Mouse (Mus musculus) midbrain, embryonic 16.5 days (tissue): ENCODE data around the gene Lamc3. TPM values are rescaled to one million over a fixed set of nuclear protein-coding genes. Genes with fewer than 3 reads are reported as not detected.

Source experiments
- ATAC-seq: fragments of 200-750 bp; cut with Nextera tagmentation; 2 replicates; pipeline ENCODE4 v1.8.0; 2017; ENCODE audit warnings: moderate TSS enrichment
- H3K27ac ChIP-seq: fragments of 300-500 bp; sonication (generic); 2 replicates; pipeline ENCODE4 v1.5.1; 2014; ENCODE audit warnings: mild to moderate bottlenecking, low read length, mixed read lengths
- H3K27me3 ChIP-seq: fragments of 300-500 bp; sonication (generic); 2 replicates; pipeline ENCODE4 v1.6.1; 2014; ENCODE audit warnings: low read depth, low read length, mixed read lengths; ENCODE audit not compliant: control insufficient read depth, insufficient read depth
- H3K36me3 ChIP-seq: fragments of 300-500 bp; sonication (generic); 2 replicates; pipeline ENCODE4 v1.6.1; 2014; ENCODE audit warnings: mild to moderate bottlenecking, low read length, moderate library complexity, mixed read lengths; ENCODE audit not compliant: control insufficient read depth, insufficient read depth
- H3K4me1 ChIP-seq: fragments of 300-500 bp; sonication (generic); 2 replicates; pipeline ENCODE4 v1.6.1; 2014; ENCODE audit warnings: mild to moderate bottlenecking, low read length, mixed read lengths; ENCODE audit not compliant: control insufficient read depth, insufficient read depth
- H3K4me2 ChIP-seq: fragments of 300-500 bp; sonication (generic); 2 replicates; pipeline ENCODE4 v1.6.1; 2014; ENCODE audit warnings: mild to moderate bottlenecking, low read length, mixed read lengths
- H3K4me3 ChIP-seq: fragments of 300-500 bp; sonication (generic); 2 replicates; pipeline ENCODE4 v1.5.1; 2014; ENCODE audit warnings: low read depth, mild to moderate bottlenecking, low read length, moderate library complexity, mixed read lengths
- H3K9ac ChIP-seq: fragments of 300-500 bp; sonication (generic); 2 replicates; pipeline ENCODE4 v1.6.1; 2014; ENCODE audit warnings: low read depth, low read length, mixed read lengths
- H3K9me3 ChIP-seq: fragments of 300-500 bp; sonication (generic); replicated peaks from 2 replicates; pipeline ENCODE4 v1.6.1; 2014; ENCODE audit warnings: mild to moderate bottlenecking, low read length, mixed read lengths; ENCODE audit not compliant: control insufficient read depth, poor library complexity, severe bottlenecking
- WGBS: fragments of 180-500 bp; shearing (Covaris S2); extraction: QIAGEN DNeasy Blood & Tissue Kit; methylation state at CpG from one replicate; pipeline ENCODE4 v1.1.7; 2014; 5-methylcytosine and 5-hydroxymethylcytosine counted together
- polyA plus RNA-seq: library from polyadenylated mRNA; unstranded; fragments of >200 nt; fragmentation: Nextera tagmentation; extraction: Ambion mirVana; gene quantifications from 2 replicates; pipeline ENCODE4 v1.2.1, GENCODE M21; 2015

Gene Lamc3
- polyA plus RNA-seq, 1 experiment from 2014 or later, result 3.9 TPM

DNA sequence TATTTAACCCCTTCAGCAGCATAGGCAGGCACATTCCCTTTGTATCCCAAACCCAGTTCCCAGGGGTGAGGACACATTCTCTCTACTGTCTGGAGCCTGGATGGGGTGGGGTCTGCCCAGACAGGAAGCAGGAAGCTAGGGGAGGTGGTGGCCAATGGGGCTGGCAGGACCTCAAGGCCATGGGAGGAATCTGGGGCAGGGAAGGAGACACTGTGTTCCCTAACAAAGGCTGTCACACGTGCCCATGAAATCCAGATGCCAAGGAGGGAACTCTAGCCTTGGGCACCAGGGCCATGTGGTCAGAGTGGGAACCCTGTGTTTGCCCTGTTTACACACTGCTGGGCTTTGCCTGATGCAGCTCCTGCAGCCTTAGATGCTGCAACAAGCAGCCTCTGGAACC lies 1.8 kb downstream of the Lamc3 start:
- H3K9me3 ChIP-seq, result no peaks in the 10 kb centered on the region
- peaks cover 3% of the 10 kb centered on the region; the same call in 1 of the 2 replicates for H3K4me1 ChIP-seq
- no peak overlapping the region for H3K4me3 ChIP-seq
- H3K27me3 ChIP-seq, result peaks cover 29% of the 10 kb centered on the region
- no peak overlapping the region for H3K4me2 ChIP-seq
- 57% methylated on average over 1 of the region's 1 CpGs for WGBS
- H3K27ac ChIP-seq, result no peak overlapping the region
- ATAC-seq, result no peak
- H3K9ac ChIP-seq, result no peak overlapping the region
- no peaks in the 10 kb centered on the region for H3K36me3 ChIP-seq

DNA sequence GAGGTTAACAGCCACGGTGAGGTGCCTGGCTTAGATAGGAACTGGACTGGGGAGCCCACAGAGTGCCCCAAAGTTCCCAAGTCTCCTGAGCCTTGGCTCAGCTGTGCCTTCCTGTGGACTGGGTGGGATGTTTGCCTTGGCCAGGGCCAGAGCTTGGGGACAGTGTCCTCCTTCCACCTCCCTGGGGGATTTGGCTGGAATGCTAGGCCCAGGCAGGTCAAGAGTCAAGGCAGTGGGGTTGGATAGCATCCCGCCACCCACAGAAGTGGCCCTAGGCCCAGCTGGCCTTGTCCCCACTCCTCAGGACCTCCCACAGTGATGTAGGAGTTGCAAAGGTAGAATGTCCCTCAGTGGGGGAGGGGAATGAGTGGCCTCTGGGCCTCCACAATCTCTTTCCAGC lies 4.1 kb downstream of the Lamc3 start:
- H3K36me3 ChIP-seq, result no peaks in the 10 kb centered on the region
- H3K9ac ChIP-seq, result no peak overlapping the region
- no peak for ATAC-seq
- H3K27me3 ChIP-seq, result peaks cover 26% of the 10 kb centered on the region
- no peaks in the 10 kb centered on the region for H3K9me3 ChIP-seq
- H3K4me1 ChIP-seq, result peaks cover 3% of the 10 kb centered on the region; the same call in 1 of the 2 replicates
- no peak overlapping the region for H3K4me2 ChIP-seq
- no peak overlapping the region for H3K27ac ChIP-seq
- WGBS, result 97% methylated on average over 2 of the region's 2 CpGs
- H3K4me3 ChIP-seq, result no peak overlapping the region

GRCm38 (mm10) chr2:31893110-31893669 lies 6.1 kb downstream of the Lamc3 start:
- Histone ChIP-seq H3K4me1 (no peaks in the 10 kb centered on the region; the same call in 1 of the 2 replicates), H3K4me2 (no peak overlapping the region), H3K4me3 (no peak overlapping the region), H3K27me3 (peaks cover 9% of the 10 kb centered on the region), H3K27ac (no peak overlapping the region), H3K9me3 (no peaks in the 10 kb centered on the region), H3K9ac (no peak overlapping the region), H3K36me3 (no peaks in the 10 kb centered on the region)
- no peak for ATAC-seq
- 87% methylated on average over 10 of the region's 10 CpGs for WGBS

DNA sequence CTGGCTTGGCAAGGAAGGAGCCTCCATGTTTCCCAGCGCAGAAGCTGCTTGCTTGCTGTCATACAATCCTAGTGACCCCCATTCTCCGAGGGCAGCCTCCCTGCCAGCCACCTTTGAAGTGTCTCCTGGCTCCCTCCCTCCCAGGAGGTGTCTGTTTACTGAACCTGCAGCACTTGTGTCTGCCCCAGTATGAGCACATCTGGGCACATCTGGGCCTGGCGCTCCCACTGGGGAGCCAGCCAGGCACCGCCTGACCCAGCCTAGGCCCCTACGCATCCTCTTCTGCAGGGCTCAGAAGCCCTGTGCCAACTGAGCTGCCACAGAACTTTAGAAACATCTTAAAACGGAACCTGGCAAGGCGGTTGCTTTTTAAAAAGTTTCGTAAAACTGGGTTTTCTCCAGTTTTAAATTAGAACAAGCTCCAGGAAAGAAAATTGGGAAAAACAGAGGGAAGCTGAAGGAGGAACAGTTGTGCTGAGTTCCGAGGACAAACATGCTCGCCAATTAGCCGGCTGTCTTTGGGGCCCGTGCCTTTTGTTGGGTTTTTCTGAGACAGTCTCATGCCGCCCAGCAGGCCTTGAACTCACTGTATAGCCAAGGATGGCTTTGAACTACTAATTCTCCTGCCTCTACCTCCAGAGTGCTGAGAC lies 7.3 kb downstream of the Lamc3 start:
- H3K4me2 ChIP-seq, result no peak overlapping the region
- H3K9me3 ChIP-seq, result no peaks in the 10 kb centered on the region
- 54% methylated on average over 13 of the region's 13 CpGs for WGBS
- H3K36me3 ChIP-seq, result no peaks in the 10 kb centered on the region
- no peak overlapping the region for H3K27ac ChIP-seq
- H3K4me3 ChIP-seq, result no peak overlapping the region
- no peaks in the 10 kb centered on the region for H3K27me3 ChIP-seq
- H3K9ac ChIP-seq, result no peak overlapping the region
- peaks cover under 1% of the 10 kb centered on the region; the same call in 1 of the 2 replicates for H3K4me1 ChIP-seq
- ATAC-seq, result no peak

DNA sequence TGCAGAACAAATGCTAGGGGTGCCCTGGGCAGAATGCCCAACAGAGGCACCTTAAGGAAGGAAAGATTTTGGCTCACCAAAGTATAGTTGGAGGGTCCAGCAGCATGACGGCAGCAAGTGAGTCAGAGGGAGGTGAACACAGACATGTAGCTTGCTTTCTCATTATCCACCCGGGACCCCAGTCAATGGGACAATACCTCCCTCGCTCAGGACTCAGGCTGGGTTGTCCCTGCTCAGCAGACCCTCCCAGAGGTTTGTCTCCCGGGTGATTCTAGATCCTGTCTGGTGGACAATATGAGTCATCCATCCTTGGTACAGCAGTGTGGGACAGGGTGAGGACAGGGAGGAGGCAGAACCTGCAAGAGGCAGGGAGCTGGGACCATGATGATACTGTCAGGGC lies 13.8 kb downstream of the Lamc3 start:
- no peaks in the 10 kb centered on the region for H3K27me3 ChIP-seq
- H3K9me3 ChIP-seq, result no peaks in the 10 kb centered on the region
- no peak overlapping the region for H3K4me2 ChIP-seq
- peaks cover 7% of the 10 kb centered on the region for H3K4me1 ChIP-seq
- no peak overlapping the region for H3K27ac ChIP-seq
- no peaks in the 10 kb centered on the region for H3K36me3 ChIP-seq
- no peak overlapping the region for H3K9ac ChIP-seq
- ATAC-seq, result no peak
- no peak overlapping the region for H3K4me3 ChIP-seq
- WGBS, result 72% methylated on average over 4 of the region's 4 CpGs

DNA sequence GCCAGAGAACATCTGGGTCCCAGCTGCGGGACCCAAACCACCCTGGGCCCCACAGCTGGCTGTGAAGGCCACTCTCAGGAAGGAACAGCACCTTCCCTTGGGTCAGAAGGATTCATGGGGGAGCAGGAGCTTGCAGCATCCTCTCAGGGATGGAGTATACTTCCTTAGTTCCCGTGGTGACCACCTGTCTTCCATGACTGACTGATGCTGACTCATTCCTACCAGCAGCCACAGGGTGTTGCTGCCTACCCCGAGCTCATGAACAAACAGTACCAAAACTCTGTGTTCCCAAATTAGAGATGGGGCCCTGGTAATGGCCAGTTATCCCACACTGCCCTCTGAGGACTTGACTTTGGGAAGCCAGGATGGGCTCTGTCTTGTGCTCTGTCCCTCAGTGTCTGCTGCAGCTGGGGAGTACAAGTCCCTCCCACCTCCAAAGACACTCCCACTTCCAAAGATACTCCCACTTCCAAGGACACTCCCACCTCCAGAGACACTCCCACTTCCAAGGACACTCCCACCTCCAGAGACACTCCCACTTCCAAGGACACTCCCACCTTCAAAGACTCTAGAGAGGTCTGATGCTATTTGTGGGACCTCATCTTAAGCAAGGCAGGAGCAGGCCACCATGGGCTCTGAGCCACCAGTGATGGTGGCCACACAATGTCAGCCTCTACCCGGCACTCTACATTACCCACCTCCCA lies 14.7 kb downstream of the Lamc3 start:
- no peak overlapping the region for H3K27ac ChIP-seq
- no peaks in the 10 kb centered on the region for H3K36me3 ChIP-seq
- no peaks in the 10 kb centered on the region for H3K27me3 ChIP-seq
- no peak for ATAC-seq
- H3K4me1 ChIP-seq, result peaks cover 7% of the 10 kb centered on the region
- H3K4me3 ChIP-seq, result no peak overlapping the region
- 76% methylated on average over 4 of the region's 4 CpGs for WGBS
- H3K9me3 ChIP-seq, result no peaks in the 10 kb centered on the region
- no peak overlapping the region for H3K4me2 ChIP-seq
- H3K9ac ChIP-seq, result no peak overlapping the region

DNA sequence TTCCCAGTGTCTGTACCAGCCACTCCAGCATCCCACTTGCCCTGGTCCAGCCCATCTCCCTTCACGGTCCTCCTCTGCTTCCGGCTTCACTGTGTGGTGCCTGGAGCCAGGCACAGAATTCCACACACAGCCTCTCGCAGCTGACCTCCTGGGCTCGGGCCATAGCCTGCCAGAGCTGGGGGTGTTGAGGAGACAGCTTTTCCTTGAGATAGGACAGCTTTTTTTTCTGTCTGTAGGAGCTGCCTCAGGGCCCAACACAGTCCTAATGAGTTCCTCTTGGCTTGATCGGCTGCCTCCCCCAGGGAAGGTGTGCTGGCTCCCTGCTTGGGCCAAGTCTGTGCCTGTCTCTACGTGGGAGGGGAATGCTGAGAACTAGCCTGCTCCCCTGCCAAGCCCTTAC lies 17.0 kb downstream of the Lamc3 start:
- 14% methylated on average over 6 of the region's 6 CpGs for WGBS
- Histone ChIP-seq H3K9ac (no peak overlapping the region), H3K4me3 (no peak overlapping the region), H3K27me3 (no peaks in the 10 kb centered on the region), H3K27ac (no peak overlapping the region), H3K4me2 (no peak overlapping the region), H3K36me3 (no peaks in the 10 kb centered on the region), H3K9me3 (no peaks in the 10 kb centered on the region), H3K4me1 (peaks cover 7% of the 10 kb centered on the region)
- no peak for ATAC-seq

GRCm38 (mm10) chr2:31904622-31905021 lies 17.5 kb downstream of the Lamc3 start:
- Histone ChIP-seq H3K4me3 (no peak overlapping the region), H3K36me3 (no peaks in the 10 kb centered on the region), H3K27ac (no peak overlapping the region), H3K4me2 (no peak overlapping the region), H3K27me3 (no peaks in the 10 kb centered on the region), H3K9ac (no peak overlapping the region), H3K9me3 (no peaks in the 10 kb centered on the region), H3K4me1 (peaks cover 4% of the 10 kb centered on the region)
- 9% methylated on average over 8 of the region's 8 CpGs for WGBS
- ATAC-seq, result no peak

- H3K4me3 ChIP-seq, result no peak overlapping the region
- H3K4me2 ChIP-seq, result no peak overlapping the region
- H3K27ac ChIP-seq, result no peak overlapping the region
- H3K4me1 ChIP-seq, result no peaks in the 10 kb centered on the region; the same call in 1 of the 2 replicates
- WGBS, result 47% methylated on average over 9 of the region's 9 CpGs
- no peaks in the 10 kb centered on the region for H3K9me3 ChIP-seq
- no peak overlapping the region for H3K9ac ChIP-seq
- H3K36me3 ChIP-seq, result no peaks in the 10 kb centered on the region
- H3K27me3 ChIP-seq, result no peaks in the 10 kb centered on the region
- no peak for ATAC-seq
These were observed 18.6 kb downstream of the Lamc3 start for GRCm38 (mm10) chr2:31905682-31906081.
